Mouse (Mus musculus) lung, adult 2 months (tissue): Measurements from ENCODE around the gene Lgi4.
A peak's percentile ranks its signal among the peaks of the same experiment; 100 is the strongest.

Experiments
- CTCF ChIP-seq: fragments of 200-500 bp; IDR thresholded peaks from 2 replicates; pipeline ENCODE4 v1.5.1; 2011; ENCODE audit warnings: mild to moderate bottlenecking, low read length, control low read depth; ENCODE audit not compliant: insufficient read depth
- POLR2A ChIP-seq: fragments of 200-500 bp; IDR thresholded peaks from 2 replicates; pipeline ENCODE4 v1.6.1; 2011; ENCODE audit warnings: low read depth, mild to moderate bottlenecking, control low read depth, low read length, borderline replicate concordance; ENCODE audit errors: extremely low read depth

DNA sequence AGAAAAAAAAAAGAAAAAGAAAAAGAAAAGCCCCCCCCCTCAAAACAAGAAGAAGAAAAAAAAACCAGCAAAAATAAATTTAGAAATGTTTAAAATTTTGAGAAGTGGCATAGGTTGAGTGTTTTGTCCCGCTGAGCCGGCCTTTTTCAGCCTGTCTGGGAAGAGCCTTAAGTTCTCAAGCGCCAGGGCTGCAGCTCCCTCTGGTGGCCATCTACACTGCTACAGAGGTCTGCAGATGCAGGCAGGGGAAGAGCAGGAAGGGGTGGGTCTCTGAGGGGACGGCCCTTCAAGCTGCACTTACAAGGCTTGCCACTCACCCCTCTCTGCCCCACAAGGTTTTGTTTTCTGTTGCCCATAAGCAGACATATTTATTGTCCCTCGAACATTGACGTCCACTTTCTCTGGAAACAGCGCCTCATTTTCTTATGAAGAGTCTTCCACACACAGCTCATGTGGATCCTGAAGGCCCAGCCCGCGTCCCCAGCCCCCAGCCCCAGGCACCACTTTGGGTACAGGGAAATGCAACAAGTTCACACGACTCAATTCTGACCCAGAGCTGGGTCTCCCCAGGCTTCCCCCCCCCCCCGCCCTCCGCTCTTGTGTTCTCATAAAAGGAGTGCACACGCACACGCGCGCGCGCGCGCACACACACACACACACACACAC lies 38.6 kb downstream of the Lgi4 start:
- peak; percentile 91 for TF ChIP-seq CTCF
- peak; percentile 3; the same call in 1 of the 2 replicates for TF ChIP-seq POLR2A
